Mouse (Mus musculus) hindbrain, embryonic 15.5 days (tissue): ENCODE measurements around the gene Arhgap28. TPM values are rescaled to one million over a fixed set of nuclear protein-coding genes. Genes with fewer than 3 reads are reported as not detected.

ENCODE experiments used
- ATAC-seq: fragments of 200-750 bp; cut with Nextera tagmentation; 2 replicates; pipeline ENCODE4 v1.8.0; 2017; ENCODE audit warnings: low read depth, moderate number of reproducible peaks, moderate TSS enrichment; ENCODE audit not compliant: low FRiP score
- H3K27ac ChIP-seq: fragments of 300-500 bp; sonication (generic); replicated peaks from 2 replicates; pipeline ENCODE4 v1.5.1; 2015; ENCODE audit warnings: mild to moderate bottlenecking, inconsistent platforms
- H3K27me3 ChIP-seq: fragments of 300-500 bp; sonication (generic); 2 replicates; pipeline ENCODE4 v1.6.1; 2015; ENCODE audit warnings: control low read depth, inconsistent platforms
- H3K36me3 ChIP-seq: fragments of 300-500 bp; sonication (generic); 2 replicates; pipeline ENCODE4 v1.6.1; 2015; ENCODE audit warnings: control low read depth, inconsistent platforms
- H3K4me1 ChIP-seq: fragments of 300-500 bp; sonication (generic); replicated peaks from 2 replicates; pipeline ENCODE4 v1.6.1; 2015; ENCODE audit warnings: control low read depth, inconsistent platforms
- H3K4me2 ChIP-seq: fragments of 300-500 bp; sonication (generic); 2 replicates; pipeline ENCODE4 v1.6.1; 2015; ENCODE audit warnings: moderate library complexity, mild to moderate bottlenecking, inconsistent platforms
- H3K4me3 ChIP-seq: fragments of 300-500 bp; sonication (generic); 2 replicates; pipeline ENCODE4 v1.5.1; 2015; ENCODE audit warnings: mild to moderate bottlenecking, inconsistent platforms
- H3K9ac ChIP-seq: fragments of 300-500 bp; sonication (generic); 2 replicates; pipeline ENCODE4 v1.6.1; 2015; ENCODE audit warnings: inconsistent platforms
- H3K9me3 ChIP-seq: fragments of 300-500 bp; sonication (generic); 2 replicates; pipeline ENCODE4 v1.6.1; 2016; ENCODE audit warnings: control low read depth, inconsistent platforms
- WGBS: fragments of 180-500 bp; shearing (Covaris S2); methylation state at CpG from one replicate; pipeline ENCODE4 v1.1.7; 2015; 5-methylcytosine and 5-hydroxymethylcytosine counted together
- polyA plus RNA-seq: library from polyadenylated mRNA; unstranded; fragments of >200 nt; fragmentation: Nextera tagmentation; extraction: Ambion mirVana; gene quantifications from 2 replicates; pipeline ENCODE4 v1.2.1, GENCODE M21; 2015

Arhgap28 gene
- 8.1 and 9.1 TPM in 2 replicates for polyA plus RNA-seq

DNA sequence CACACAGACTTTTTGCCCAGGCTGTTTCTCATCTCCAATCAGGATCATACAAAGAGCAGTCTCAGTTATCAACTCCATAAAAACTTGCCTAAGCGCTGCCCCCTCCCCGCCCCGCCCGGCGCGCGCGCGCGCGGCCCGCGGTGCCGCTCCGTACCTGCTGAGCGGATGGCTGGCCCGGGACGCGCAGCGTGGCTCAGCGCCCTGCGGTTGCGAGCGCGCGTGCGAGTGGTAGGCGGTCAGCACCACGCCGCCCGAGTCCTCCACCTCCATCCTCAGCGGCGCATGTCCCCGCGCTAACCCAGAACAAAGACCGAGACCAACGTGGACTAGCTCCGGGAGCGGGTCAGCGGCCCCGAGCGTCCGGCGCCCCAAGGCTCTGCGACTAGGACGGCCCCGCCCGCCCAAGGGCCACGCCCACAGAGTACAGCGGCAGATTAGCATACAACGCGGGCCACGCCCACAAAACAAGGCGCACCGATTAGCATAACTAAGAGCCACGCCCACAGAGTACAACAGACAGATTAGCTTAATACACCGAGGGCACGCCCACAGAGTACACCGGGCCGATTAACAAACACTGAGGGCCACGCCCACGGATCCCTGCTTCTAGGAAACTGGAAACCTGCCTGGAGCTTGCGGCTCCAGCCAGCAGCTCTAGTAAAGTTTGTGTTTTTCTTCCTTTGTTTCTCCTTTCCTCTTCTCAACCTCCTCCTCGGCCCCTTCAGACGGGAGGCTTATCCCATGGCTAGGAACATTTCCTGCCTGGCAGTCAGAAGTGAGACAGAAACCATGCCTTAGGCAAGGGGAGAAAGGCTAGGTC, at the start of gene Arhgap28:
TSS of gene Arhgap28 (minus strand) at position 380 of the 820 bp plus-strand sequence.
- Histone ChIP-seq H3K9ac (peak within 1 kb of the TSS; percentile 60), H3K27ac (peak within 1 kb of the TSS; percentile 78), H3K4me3 (peak within 1 kb of the TSS; percentile 69), H3K4me1 (peaks cover 26% of the 10 kb centered on the region), H3K36me3 (no peaks in the 10 kb centered on the region), H3K9me3 (no peaks in the 10 kb centered on the region), H3K4me2 (peak within 1 kb of the TSS; percentile 83), H3K27me3 (no peaks in the 10 kb centered on the region)
- ATAC-seq, result peak; percentile 93
- WGBS, result under 1% methylated on average over 59 of the region's 65 CpGs

DNA sequence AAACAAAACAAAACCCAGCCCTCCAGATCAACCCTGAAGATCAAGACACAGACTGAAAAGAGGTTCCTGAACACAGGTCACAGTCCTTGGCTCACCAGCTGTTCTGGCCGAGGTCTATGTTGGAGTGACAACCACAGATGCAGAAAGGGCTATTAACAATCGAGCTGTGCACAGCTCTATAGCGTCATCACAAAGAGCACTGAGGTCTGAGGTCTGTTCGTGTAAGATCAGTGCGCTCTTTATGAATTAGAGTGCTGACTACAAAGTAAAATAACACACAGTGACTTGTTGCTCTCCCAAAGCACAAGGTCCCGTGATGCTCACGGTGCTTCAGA, 42.4 kb upstream of the Arhgap28 start:
- Histone ChIP-seq H3K4me1 (no peaks in the 10 kb centered on the region), H3K4me2 (no peak overlapping the region), H3K27ac (no peak overlapping the region), H3K36me3 (no peaks in the 10 kb centered on the region), H3K9me3 (no peaks in the 10 kb centered on the region), H3K27me3 (no peaks in the 10 kb centered on the region), H3K4me3 (no peak overlapping the region), H3K9ac (no peak overlapping the region)
- ATAC-seq, result no peak
- WGBS, result 73% methylated on average over 7 of the region's 7 CpGs

DNA sequence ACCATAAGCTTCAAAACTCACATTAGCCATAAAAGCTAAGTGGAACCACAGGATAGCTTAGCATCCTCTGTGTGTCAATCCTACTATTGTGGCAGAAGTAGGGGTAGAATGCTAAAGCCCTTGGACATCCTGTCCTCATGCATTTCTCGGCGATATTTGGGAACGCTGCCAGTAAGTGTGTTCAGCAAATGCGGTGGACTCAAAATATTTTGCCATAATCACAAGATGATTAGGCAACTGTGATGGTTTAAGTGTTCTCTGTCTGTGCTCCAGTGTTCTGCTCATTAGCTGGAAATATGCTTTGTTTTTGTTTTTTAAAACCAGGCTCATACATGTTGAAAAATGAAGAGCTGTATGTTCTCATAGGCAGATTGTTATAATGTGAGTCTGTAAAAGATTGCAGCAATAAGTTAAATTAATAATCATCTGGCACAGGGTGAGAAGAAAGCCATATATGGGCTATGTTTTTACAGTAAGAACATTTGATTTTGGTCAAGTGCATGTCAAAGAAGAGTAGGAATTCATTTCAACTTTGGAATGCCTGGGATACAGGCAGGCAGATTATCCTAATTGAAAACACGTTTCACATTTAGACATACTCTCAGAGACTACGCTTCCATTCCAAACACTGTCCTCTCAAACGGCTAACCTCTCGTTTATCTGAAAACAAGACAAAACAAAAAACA, 41.9 kb upstream of the Arhgap28 start:
- Histone ChIP-seq H3K27ac (no peak overlapping the region), H3K36me3 (no peaks in the 10 kb centered on the region), H3K4me1 (no peaks in the 10 kb centered on the region), H3K4me3 (no peak overlapping the region), H3K9ac (no peak overlapping the region), H3K4me2 (no peak overlapping the region), H3K27me3 (no peaks in the 10 kb centered on the region), H3K9me3 (no peaks in the 10 kb centered on the region)
- 78% methylated on average over 8 of the region's 8 CpGs for WGBS
- no peak for ATAC-seq

DNA sequence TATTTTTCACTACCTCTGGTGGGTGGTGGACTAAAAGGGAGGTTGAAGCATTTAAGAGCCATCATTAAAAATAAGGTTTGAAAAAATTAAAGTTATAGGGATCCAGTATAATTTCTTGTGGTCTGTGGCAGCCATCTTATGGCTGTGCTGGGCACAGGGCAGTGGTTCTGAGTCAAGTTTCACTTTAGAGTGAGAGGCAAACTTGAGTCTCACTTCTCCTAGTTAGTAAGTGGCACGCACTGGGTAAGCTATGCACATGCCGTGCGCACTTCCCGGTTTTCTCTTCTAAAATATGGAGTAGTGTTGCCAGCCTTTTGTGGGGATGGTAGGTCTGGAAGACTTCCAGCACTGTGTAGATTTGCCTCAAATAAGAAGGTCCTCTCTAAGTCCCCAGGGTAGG, 38.5 kb upstream of the Arhgap28 start:
- H3K4me1 ChIP-seq, result no peaks in the 10 kb centered on the region
- WGBS, result 96% methylated on average over 4 of the region's 4 CpGs
- ATAC-seq, result no peak
- no peak overlapping the region for H3K4me2 ChIP-seq
- no peaks in the 10 kb centered on the region for H3K27me3 ChIP-seq
- H3K36me3 ChIP-seq, result no peaks in the 10 kb centered on the region
- no peak overlapping the region for H3K9ac ChIP-seq
- H3K27ac ChIP-seq, result no peak overlapping the region
- H3K4me3 ChIP-seq, result no peak overlapping the region
- H3K9me3 ChIP-seq, result no peaks in the 10 kb centered on the region

DNA sequence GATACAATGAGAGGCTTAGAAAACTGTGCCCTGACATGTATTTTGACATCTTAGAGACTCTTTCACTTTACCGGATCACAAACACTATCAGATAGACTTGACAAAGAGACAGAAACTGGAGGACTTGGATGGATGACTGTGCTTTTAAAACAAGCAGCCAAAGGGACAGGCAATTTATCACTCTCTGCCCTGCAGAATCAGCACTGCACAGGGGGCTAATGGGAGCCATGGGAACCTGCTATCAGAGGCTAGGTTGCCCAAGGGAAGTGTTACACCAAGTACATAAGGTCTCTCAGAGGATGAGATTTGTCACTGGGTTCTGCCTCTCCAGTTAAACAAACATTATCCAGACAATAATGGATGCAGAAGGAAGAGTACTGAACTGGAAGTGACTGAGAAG, 33.1 kb upstream of the Arhgap28 start:
- 23% methylated on average over 1 of the region's 1 CpGs for WGBS
- Histone ChIP-seq H3K4me1 (no peaks in the 10 kb centered on the region), H3K4me2 (no peak overlapping the region), H3K9me3 (no peaks in the 10 kb centered on the region), H3K27me3 (no peaks in the 10 kb centered on the region), H3K27ac (no peak overlapping the region), H3K4me3 (no peak overlapping the region), H3K9ac (no peak overlapping the region), H3K36me3 (no peaks in the 10 kb centered on the region)
- ATAC-seq, result no peak

DNA sequence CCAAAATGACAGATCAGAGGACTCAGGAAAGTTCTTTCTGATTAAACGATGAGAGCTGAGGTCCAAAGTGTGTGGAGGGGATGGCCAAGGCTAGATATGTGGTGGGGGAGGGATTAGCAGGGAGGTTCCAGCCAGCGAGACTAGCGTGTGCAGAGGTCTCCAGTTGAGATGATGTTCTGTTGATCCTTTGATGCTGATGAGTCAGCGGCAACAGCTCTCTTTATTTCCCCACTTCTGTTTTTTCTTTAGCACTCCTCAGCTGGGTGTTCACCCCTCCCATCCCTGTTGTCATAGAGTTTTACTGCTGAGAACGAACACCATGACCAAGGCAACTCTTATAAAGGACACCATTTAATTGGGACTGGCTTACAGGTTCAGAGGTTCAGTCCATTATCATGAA, 25.6 kb upstream of the Arhgap28 start:
- H3K4me2 ChIP-seq, result no peak overlapping the region
- H3K4me3 ChIP-seq, result no peak overlapping the region
- no peaks in the 10 kb centered on the region for H3K27me3 ChIP-seq
- no peaks in the 10 kb centered on the region for H3K4me1 ChIP-seq
- H3K27ac ChIP-seq, result no peak overlapping the region
- H3K9ac ChIP-seq, result no peak overlapping the region
- no peaks in the 10 kb centered on the region for H3K36me3 ChIP-seq
- WGBS, result 82% methylated on average over 5 of the region's 5 CpGs
- no peaks in the 10 kb centered on the region for H3K9me3 ChIP-seq
- ATAC-seq, result no peak

DNA sequence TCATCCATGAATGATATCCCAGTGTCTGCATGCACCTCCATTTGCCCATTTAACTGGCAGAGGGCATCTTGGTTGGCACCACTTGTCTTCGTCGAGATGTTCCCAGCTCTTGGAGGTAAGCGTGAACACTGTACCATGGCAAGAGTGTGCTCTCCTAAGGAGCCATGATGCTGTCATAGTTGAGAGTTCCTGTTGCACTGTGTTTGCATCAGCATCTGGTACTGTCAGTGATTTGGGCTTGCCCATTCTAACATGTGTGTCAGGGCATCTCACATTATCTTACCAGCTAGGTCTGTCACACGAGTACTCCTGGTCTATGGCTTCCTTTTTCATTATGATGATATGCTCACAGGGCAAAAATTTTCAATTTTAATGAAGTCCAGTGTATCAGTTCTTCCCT, 24.6 kb upstream of the Arhgap28 start:
- WGBS, result 97% methylated on average over 4 of the region's 4 CpGs
- Histone ChIP-seq H3K4me1 (no peaks in the 10 kb centered on the region), H3K27me3 (no peaks in the 10 kb centered on the region), H3K9ac (no peak overlapping the region), H3K4me2 (no peak overlapping the region), H3K27ac (no peak overlapping the region), H3K9me3 (no peaks in the 10 kb centered on the region), H3K36me3 (no peaks in the 10 kb centered on the region), H3K4me3 (no peak overlapping the region)
- no peak for ATAC-seq

DNA sequence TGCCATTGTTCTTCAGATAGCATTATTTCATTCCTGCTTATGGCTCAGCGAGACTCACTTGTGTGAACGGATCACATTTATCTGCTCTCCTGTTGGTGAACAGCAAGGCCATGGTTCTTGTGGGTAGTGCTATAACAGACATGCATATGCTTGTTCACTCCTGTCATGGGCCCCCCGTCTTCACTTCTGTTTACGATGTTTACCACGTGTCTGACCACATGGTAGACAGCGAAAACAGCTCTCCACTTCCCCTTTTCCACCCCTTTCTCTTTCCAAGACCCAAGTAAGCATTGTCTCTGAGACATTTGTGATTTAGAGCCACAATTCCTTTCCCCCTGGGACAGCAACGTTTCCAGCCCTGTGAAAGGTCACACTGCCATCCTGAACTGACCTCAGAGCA, 20.4 kb upstream of the Arhgap28 start:
- WGBS, result 69% methylated on average over 7 of the region's 7 CpGs
- no peaks in the 10 kb centered on the region for H3K36me3 ChIP-seq
- H3K9ac ChIP-seq, result no peak overlapping the region
- H3K4me2 ChIP-seq, result no peak overlapping the region
- no peaks in the 10 kb centered on the region for H3K9me3 ChIP-seq
- H3K4me3 ChIP-seq, result no peak overlapping the region
- no peak overlapping the region for H3K27ac ChIP-seq
- no peaks in the 10 kb centered on the region for H3K4me1 ChIP-seq
- no peaks in the 10 kb centered on the region for H3K27me3 ChIP-seq
- no peak for ATAC-seq

DNA sequence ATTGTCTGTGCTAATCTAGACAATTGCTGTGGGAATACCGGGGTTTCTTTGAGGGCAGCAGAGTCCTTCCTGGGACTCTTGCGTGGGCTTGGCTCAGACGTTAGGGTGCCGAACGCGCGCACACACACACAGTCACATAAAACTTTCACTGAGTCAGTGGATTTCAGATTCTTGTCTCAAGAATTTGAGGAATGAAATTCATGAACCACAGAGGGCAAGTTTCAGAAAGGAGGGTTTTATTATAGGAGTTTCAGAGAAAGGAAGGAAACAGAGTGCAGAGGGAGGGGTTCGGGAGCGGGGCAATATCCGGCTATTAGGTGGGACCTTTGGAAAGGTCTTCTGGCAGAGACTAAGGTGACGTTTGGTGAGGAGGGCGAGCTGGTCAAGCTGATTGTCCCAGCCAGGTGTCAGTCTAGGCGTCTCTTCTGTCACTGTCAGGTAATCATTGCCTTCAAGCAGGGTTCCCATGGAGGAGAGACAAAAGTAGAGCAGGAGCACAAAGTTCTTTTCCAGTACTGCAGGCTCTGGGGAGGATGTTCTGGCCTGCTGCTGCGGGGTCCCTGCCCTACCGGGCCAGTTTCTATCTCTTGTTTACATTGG, 15.6 kb upstream of the Arhgap28 start:
- Histone ChIP-seq H3K9me3 (no peaks in the 10 kb centered on the region), H3K4me3 (no peak overlapping the region), H3K36me3 (no peaks in the 10 kb centered on the region), H3K4me1 (no peaks in the 10 kb centered on the region), H3K27ac (no peak overlapping the region), H3K27me3 (no peaks in the 10 kb centered on the region), H3K9ac (no peak overlapping the region), H3K4me2 (no peak overlapping the region)
- WGBS, result 80% methylated on average over 15 of the region's 15 CpGs
- no peak for ATAC-seq

DNA sequence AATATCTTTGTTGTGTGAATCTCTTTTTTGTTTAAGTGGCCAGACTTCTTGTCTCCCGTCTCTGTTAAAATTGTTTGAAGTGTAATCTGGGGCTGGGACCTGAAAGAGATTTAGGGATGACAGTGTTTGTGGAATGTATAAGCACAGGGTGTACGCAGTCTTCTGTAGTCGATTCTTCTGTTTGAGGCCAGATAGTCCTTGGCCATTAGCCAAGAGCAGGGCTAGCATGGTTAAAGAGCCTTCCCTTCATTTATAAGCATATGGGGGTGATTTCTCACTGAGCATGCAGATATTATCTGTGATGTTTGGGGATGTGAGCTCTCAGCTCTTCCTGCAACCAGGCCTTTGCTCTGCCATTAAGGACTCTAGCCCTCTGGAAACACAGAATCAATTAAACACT, 13.2 kb upstream of the Arhgap28 start:
- Histone ChIP-seq H3K4me3 (no peak overlapping the region), H3K4me1 (no peaks in the 10 kb centered on the region), H3K27ac (no peak overlapping the region), H3K9ac (no peak overlapping the region), H3K4me2 (no peak overlapping the region), H3K36me3 (no peaks in the 10 kb centered on the region), H3K27me3 (no peaks in the 10 kb centered on the region), H3K9me3 (no peaks in the 10 kb centered on the region)
- no peak for ATAC-seq
- WGBS, result 63% methylated on average over 3 of the region's 3 CpGs

DNA sequence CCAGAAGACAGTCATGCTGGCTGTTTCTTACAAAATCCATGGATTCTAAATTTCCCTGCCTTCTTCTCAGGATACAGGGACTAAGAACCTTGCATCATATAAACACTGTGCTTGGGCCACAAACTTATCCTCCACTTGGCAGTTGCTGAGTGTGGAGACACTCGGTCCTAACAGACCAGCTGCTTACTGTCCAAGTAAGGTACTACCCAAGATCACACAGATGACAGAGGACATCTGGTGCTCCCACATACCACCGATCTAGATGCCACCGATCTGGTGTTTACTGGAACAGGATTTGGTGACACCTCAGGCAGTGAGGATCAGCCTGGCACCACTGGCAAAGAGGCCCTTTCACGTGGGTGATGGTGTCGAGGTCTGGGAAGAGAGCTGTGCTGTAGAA, 7.7 kb upstream of the Arhgap28 start:
- Histone ChIP-seq H3K4me3 (no peak overlapping the region), H3K9me3 (no peaks in the 10 kb centered on the region), H3K36me3 (no peaks in the 10 kb centered on the region), H3K27ac (no peak overlapping the region), H3K9ac (no peak overlapping the region), H3K4me2 (no peak overlapping the region), H3K27me3 (no peaks in the 10 kb centered on the region), H3K4me1 (no peaks in the 10 kb centered on the region)
- ATAC-seq, result no peak
- 92% methylated on average over 5 of the region's 5 CpGs for WGBS

DNA sequence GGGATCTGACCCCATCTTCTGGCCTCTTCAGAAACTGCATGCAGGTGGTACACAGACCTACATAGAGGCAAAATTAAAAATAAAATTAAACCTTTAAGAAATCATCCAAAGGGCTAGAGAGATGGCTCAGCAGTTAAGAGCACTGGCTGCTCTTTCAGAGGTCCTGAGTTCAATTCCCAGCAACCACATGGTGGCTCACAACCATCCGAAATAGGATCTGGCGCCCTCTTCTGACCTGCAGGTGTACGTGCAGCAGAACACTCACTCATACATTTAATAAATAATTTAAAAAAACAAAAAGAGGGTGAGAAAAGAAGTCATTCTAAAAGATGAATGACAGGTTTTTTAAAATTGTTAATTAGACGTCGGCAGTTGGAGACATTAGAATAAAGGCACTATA, 6.1 kb upstream of the Arhgap28 start:
- H3K9ac ChIP-seq, result no peak overlapping the region

More for the DNA sequence above, 6.1 kb upstream of the Arhgap28 start:
- no peaks in the 10 kb centered on the region for H3K9me3 ChIP-seq
- H3K36me3 ChIP-seq, result no peaks in the 10 kb centered on the region
- no peak for ATAC-seq
- H3K4me2 ChIP-seq, result no peak overlapping the region
- 94% methylated on average over 5 of the region's 5 CpGs for WGBS
- H3K27ac ChIP-seq, result no peak overlapping the region
- H3K4me1 ChIP-seq, result peaks cover 4% of the 10 kb centered on the region; the same call in 1 of the 2 replicates
- H3K27me3 ChIP-seq, result no peaks in the 10 kb centered on the region
- no peak overlapping the region for H3K4me3 ChIP-seq
